12 mouse cellular contexts compared by ENCODE assay signal in genomic region chr4:150724823-150725222, GRCm38 (mm10).
A peak's percentile ranks its signal among the peaks of the same experiment; 100 is the strongest.
DNase-seq lines count a peak whose midpoint lies in the region; ATAC-seq lines count a peak whose summit lies in the region.
"Had no signal": no experiment of that assay in that cellular context is flagged by ENCODE, and none has a peak within 500 bp of the region (broad histone marks: within the 10 kb centered on the region; RNA-seq: fewer than 3 reads in every experiment).

No protein-coding gene starts in this region.

- 0 out of 2 replicates have a peak overlapping the region, but pooled peaks have one; percentile 34 for H3K27ac ChIP-seq in heart, embryonic 15.5 days
- H3K27ac ChIP-seq in heart, embryonic 10.5 days: no peak overlapping the region
- no peak overlapping the region for H3K27ac ChIP-seq in intestine, embryonic 16.5 days (ENCODE audit: low read length)
- H3K27ac ChIP-seq: embryonic facial prominence, embryonic 12.5 days; hindbrain, embryonic 13.5 days; liver, embryonic 14.5 days had no signal

- ATAC-seq in heart, embryonic 15.5 days (replicated peaks; ENCODE audit: insufficient number of reproducible peaks, insufficient read depth, low FRiP score, low read depth): no peak
- ATAC-seq in intestine, embryonic 16.5 days: no peak

- H3K36me3 ChIP-seq in heart, embryonic 15.5 days: no peaks in the 10 kb centered on the region
- H3K36me3 ChIP-seq in heart, embryonic 10.5 days: no peaks in the 10 kb centered on the region
- H3K36me3 ChIP-seq in intestine, embryonic 16.5 days (ENCODE audit: control insufficient read depth, insufficient read depth, low read length): no peaks in the 10 kb centered on the region
- H3K36me3 ChIP-seq: embryonic facial prominence, embryonic 12.5 days; hindbrain, embryonic 13.5 days had no signal

- no peaks in the 10 kb centered on the region for H3K9me3 ChIP-seq in heart, embryonic 15.5 days (replicated peaks)
- H3K9me3 ChIP-seq in heart, embryonic 10.5 days: no peaks in the 10 kb centered on the region
- no peaks in the 10 kb centered on the region for H3K9me3 ChIP-seq in intestine, embryonic 16.5 days (ENCODE audit: control insufficient read depth, low read length)
- H3K9me3 ChIP-seq: embryonic facial prominence, embryonic 12.5 days; hindbrain, embryonic 13.5 days had no signal

- no peak overlapping the region for H3K9ac ChIP-seq in heart, embryonic 15.5 days
- no peak overlapping the region for H3K9ac ChIP-seq in intestine, embryonic 16.5 days (ENCODE audit: low read depth, low read length)
- H3K9ac ChIP-seq: embryonic facial prominence, embryonic 12.5 days; hindbrain, embryonic 13.5 days; liver, embryonic 14.5 days had no signal

- 66% methylated on average over 11 of the region's 11 CpGs for WGBS in heart, embryonic 15.5 days
- 84% methylated on average over 11 of the region's 11 CpGs for WGBS in heart, embryonic 10.5 days
- WGBS in intestine, embryonic 16.5 days: 72% methylated on average over 11 of the region's 11 CpGs

- DNase-seq in heart, embryonic 10.5 days (ENCODE audit: low spot score): no peak
- DNase-seq in 3134 (ENCODE audit: extremely low read depth, insufficient read length, low spot score): peak; percentile 29
- DNase-seq in adrenal gland, postnatal 10 days: peak; percentile 73
- DNase-seq in lung, postnatal 10 days: peak; percentile 94
- no peak for DNase-seq in testis, postnatal 10 days (ENCODE audit: low spot score)
- DNase-seq: cerebellum, adult 2 months; layer of hippocampus, adult 9-11 months had no signal

- peaks cover 18% of the 10 kb centered on the region for H3K4me1 ChIP-seq in heart, embryonic 15.5 days (replicated peaks)
- peaks cover 25% of the 10 kb centered on the region for H3K4me1 ChIP-seq in heart, embryonic 10.5 days
- peaks cover under 1% of the 10 kb centered on the region; the same call in 1 of the 2 replicates for H3K4me1 ChIP-seq in intestine, embryonic 16.5 days (ENCODE audit: control insufficient read depth, insufficient read depth, low read length)

- H3K4me3 ChIP-seq in heart, embryonic 15.5 days: no peak overlapping the region
- H3K4me3 ChIP-seq in heart, embryonic 10.5 days: no peak overlapping the region
- H3K4me3 ChIP-seq in intestine, embryonic 16.5 days (ENCODE audit: low read length): no peak overlapping the region
- H3K4me3 ChIP-seq: embryonic facial prominence, embryonic 12.5 days; hindbrain, embryonic 13.5 days had no signal

- H3K27me3 ChIP-seq in heart, embryonic 15.5 days: no peaks in the 10 kb centered on the region
- H3K27me3 ChIP-seq in heart, embryonic 10.5 days (ENCODE audit: insufficient read depth, poor library complexity, severe bottlenecking): no peaks in the 10 kb centered on the region
- H3K27me3 ChIP-seq in intestine, embryonic 16.5 days (replicated peaks; ENCODE audit: control insufficient read depth, insufficient read depth, low read length): no peaks in the 10 kb centered on the region
- H3K27me3 ChIP-seq: embryonic facial prominence, embryonic 12.5 days; hindbrain, embryonic 13.5 days had no signal

- H3K4me2 ChIP-seq in heart, embryonic 15.5 days: no peak overlapping the region
- H3K4me2 ChIP-seq in intestine, embryonic 16.5 days (ENCODE audit: low read depth, low read length): no peak overlapping the region
- H3K4me2 ChIP-seq: embryonic facial prominence, embryonic 12.5 days; hindbrain, embryonic 13.5 days had no signal

Comparison
In these comparisons a context has a peak if more than half of its experiments do, and no peak if none do; other contexts are left out.
1. DNase-seq: peak in 3134 (single experiment), adrenal gland, postnatal 10 days (single experiment) and lung, postnatal 10 days (single experiment); none in heart, embryonic 10.5 days (single experiment) and testis, postnatal 10 days (single experiment).